Mouse (Mus musculus): Measurements from ENCODE around the gene Ybx2. TPM values are rescaled to one million over a fixed set of nuclear protein-coding genes. Genes with fewer than 3 reads are reported as not detected.

Ybx2 gene
- total RNA-seq, 2 experiments from 2014 or later, result 9.3 to 11.4 TPM

DNA sequence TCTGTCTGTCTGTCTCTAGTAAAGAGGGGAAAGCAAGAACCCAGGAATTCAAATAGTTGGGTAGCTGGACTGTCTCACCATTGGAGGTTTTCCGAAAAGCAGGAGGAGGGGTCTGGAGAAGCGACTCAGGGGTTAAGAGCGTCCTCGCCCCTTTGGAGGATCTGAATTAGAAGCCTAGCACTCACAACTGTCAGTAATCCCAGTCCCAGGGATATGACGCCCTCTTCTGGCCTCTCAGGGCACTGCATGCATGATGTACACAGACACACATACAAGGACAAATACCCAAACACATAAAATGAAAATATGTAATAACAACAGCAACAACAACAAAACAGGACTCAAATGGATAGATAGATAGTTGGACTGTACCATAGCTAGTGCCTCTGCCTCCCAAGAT is 25.0 kb downstream of the Ybx2 start:
- no peak for DNase-seq (ENCODE audit: low spot score)

GRCm38 (mm10) chr11:69961841-69962240 is 26.2 kb downstream of the Ybx2 start:
- DNase-seq (ENCODE audit: low spot score), result no peak

DNA sequence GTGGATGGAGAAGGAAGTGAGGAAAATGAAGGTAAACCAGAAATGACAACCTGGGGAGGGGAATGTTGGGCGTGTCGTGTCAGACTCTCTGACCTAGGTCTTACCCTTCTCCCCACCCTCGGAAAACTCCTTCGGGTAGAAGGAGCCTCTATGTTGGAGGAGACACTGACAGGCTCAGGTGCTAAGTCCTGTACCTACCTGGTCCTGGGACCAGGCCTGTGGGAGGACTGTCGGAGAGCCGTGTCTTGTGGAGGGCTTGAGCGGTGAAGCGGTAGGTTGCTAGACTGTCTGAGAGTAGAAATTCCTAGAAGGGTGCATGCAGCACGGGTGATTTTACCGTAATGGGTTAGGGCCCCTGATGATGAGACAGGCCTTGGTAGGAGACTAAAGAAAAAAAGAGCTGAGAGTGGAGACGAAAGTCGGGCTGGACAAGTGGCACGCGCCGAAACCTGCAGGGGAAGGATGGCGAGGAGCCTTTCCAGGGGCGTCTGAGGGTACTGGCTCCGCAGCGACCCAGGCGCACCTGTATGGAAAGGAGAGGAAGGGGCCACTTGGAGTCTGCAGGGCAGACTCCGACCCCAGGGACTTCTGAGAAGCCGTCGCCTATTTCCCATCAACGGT is 29.2 kb downstream of the Ybx2 start, which contains the start of gene Cldn7:
Gene Cldn7, plus strand, starts transcription at position 130 of the 621 bp plus-strand sequence.
- DNase-seq (ENCODE audit: low spot score), result no peak

DNA sequence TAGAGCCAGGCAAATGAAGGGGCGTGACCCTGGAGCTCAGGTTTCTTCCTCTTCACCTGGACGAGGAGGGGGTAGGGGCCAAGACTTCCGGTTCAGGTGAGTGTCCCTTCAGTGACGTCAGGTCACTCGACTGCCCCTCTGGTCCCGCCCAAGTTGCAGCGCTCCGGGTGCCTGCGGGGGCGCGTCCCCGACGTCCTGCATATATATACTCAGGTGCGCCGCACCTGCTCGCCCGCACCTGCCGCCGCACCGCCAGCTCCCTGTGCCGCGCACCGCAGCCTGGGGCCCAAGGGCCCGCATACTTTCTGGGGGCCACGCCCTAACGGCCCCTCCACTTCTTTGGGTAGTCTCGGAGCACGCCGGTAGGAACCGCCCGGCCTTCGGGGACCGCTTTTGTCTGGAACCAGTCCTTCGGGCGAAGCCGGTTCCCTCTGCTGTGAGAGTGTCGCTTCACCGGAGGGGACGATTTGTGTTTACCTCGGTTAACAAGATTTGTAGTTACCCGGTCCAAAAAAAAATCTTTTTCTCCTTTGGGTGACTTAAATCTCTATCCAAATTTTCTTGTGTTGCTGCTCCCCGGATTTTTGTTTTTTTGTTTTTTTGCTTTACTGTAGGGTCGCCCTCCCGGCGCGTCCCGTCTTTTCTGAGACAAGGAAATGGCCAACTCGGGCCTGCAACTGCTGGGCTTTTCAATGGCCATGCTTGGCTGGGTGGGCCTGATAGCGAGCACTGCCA is 29.8 kb downstream of the Ybx2 start:
- no peak for DNase-seq (ENCODE audit: low spot score)

- no peak for DNase-seq (ENCODE audit: low spot score)
Observed at GRCm38 (mm10) chr11:69966006-69966859, 30.6 kb downstream of the Ybx2 start.

DNA sequence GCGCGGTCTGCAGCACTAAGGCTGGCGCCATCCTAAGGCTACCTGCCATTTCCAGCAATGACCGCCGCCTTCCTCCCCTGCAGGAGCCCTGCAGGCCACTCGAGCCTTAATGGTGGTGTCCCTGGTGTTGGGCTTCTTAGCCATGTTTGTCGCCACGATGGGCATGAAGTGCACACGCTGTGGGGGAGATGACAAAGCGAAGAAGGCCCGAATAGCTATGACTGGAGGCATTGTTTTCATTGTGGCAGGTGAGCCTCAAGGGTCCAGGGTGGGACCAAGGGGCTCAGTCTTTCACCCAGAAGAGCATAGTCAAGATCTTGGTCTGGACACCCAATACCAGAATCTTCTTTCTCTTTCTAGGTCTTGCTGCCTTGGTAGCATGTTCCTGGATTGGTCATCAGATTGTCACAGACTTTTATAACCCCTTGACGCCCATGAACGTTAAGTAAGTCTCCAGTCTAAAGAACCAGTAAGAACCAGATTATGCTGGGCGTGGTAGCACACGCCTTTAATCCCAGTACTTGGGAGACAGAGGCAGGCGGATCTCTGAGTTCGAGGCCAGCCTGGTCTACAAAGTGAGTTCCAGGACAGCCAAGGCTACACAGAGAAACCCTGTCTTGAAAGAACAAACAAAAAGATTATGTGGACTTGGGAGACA is 31.4 kb downstream of the Ybx2 start:
- no peak for DNase-seq (ENCODE audit: low spot score)

DNA sequence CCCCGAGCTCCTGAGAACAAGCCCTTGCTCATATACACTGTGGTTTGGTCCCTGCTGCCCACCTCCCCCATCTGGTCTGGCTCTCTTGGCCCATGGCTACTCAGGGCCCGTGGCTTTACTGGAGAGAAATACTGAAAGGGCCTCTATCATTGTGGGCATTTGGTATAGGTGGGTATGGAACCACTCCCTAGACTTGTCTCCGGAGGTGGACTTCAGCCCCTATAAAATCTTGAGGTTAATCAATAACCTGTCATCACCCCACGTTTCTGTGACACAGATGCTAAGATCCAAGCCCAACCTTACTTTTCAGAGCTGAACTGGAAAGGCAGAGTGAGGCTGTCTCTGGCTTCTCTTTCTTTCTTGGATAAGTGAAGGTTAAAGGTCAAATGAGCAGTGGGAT is 33.2 kb downstream of the Ybx2 start:
- DNase-seq (ENCODE audit: low spot score), result no peak

GRCm38 (mm10) chr11:69970222-69970621 is 34.6 kb downstream of the Ybx2 start:
- no peak for DNase-seq (ENCODE audit: low spot score)

- DNase-seq (ENCODE audit: low spot score), result no peak
Observed at GRCm38 (mm10) chr11:69970775-69971174, 35.2 kb downstream of the Ybx2 start.

DNA sequence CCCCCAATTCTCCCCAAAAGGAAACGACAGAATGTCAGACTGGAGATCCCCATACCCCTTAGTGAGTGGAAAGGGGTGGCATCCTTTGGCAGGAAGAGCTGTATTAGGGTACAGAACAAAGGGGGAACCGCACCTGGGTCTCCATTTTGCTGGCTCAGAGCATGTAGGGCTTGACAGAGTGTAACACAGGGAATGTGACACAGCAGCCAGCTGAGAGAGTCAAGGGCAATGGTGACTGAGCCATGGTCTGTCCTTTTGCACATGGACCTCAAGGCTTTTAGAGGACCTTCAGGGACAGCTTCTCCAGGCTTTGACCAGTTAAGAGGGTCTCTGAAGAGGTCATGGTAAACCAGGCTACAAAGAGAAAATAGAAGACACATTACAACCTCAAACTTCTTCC is 39.3 kb downstream of the Ybx2 start:
- no peak for DNase-seq (ENCODE audit: low spot score)

DNA sequence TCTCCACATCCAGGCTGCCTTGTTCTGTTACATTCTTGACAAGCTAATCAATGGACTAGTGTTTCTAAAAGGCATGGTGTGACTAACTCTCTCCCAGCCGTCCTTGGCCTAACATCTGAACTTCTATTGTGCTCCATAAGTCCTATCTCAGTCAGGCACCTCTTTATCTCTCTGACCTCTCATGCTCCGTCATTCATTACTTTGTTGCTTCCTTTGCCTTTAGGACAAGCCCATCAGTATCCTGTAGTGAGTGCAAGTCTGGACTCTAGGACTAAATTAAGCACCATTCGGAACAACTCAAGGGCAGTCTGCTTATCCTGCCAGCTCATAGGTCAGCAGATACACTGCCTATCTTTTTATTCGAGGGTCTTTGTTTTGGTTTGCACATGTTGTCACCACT is 40.7 kb downstream of the Ybx2 start:
- DNase-seq (ENCODE audit: low spot score), result no peak

DNA sequence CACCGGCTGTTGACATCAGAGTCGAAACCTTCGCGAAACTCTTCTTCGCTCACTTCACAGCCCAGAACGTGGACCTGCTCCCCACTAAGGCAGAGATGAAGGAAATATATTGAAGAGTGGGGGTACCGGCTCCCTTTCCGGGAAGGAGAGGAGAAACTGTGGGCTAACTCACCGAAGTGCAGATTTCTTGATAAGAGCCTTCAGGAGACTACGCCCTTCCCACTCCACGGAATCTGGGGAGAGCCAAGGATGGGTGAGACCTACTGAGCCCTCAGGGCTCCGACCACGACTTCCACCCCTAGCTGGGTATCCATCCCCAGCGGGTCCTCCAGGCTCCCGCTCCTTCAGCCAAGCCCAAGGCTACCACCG is 44.2 kb downstream of the Ybx2 start:
- DNase-seq (ENCODE audit: low spot score), result no peak

- DNase-seq (ENCODE audit: low spot score), result peak; percentile 98
Observed at GRCm38 (mm10) chr11:69980196-69981140, 44.9 kb downstream of the Ybx2 start.

- DNase-seq (ENCODE audit: low spot score), result peak; percentile 31
Observed at GRCm38 (mm10) chr11:69981141-69981762, 45.7 kb downstream of the Ybx2 start, which contains the start of gene Ctdnep1. Gene Ctdnep1 (plus strand): TSS chr11:69981156.

- DNase-seq (ENCODE audit: low spot score), result no peak
Observed at GRCm38 (mm10) chr11:69982225-69982624, 46.6 kb downstream of the Ybx2 start, which contains the start of gene Elp5. Gene Elp5 (minus strand): TSS chr11:69982517.

GRCm38 (mm10) chr11:69982877-69983276 is 47.3 kb downstream of the Ybx2 start:
- DNase-seq (ENCODE audit: low spot score), result peak; percentile 77

DNA sequence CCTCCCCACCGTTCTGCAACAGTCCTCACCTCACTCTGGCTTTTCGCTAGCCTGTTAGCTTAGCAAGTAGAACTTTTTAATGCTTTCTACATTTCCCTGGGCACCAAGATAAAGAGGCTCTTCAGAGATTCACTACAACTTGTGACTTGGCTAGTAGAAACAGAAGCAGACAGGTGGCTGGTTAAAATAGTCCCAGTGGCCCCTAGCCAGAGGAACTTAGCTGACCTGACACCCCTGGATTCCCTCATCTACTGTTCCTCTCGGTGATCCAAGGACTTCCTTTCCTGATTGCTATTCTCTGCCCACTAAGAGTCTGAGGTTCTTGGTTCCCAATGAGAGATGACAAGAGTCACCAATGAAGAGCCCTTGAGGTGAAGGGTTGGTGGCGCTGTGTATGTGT is 47.8 kb downstream of the Ybx2 start:
- DNase-seq (ENCODE audit: low spot score), result peak; percentile 81

GRCm38 (mm10) chr11:69984431-69984830 is 48.8 kb downstream of the Ybx2 start:
- no peak for DNase-seq (ENCODE audit: low spot score)

- DNase-seq (ENCODE audit: low spot score), result no peak
Observed at GRCm38 (mm10) chr11:69989949-69990348, 54.4 kb downstream of the Ybx2 start.

Measured in gastrocnemius, adult 18-20 months (tissue).